Mouse (Mus musculus) limb, embryonic 15.5 days (tissue): ENCODE measurements around the gene Hapln2. TPM values are rescaled to one million over a fixed set of nuclear protein-coding genes. Genes with fewer than 3 reads are reported as not detected.

Experiments used
- ATAC-seq: fragments of 200-750 bp; cut with Nextera tagmentation; 2 replicates; pipeline ENCODE4 v1.8.0; 2017; ENCODE audit warnings: low read depth, moderate TSS enrichment; ENCODE audit not compliant: insufficient number of reproducible peaks, low FRiP score, low TSS enrichment
- H3K27ac ChIP-seq: fragments of 300-500 bp; sonication (generic); 2 replicates; pipeline ENCODE4 v1.5.1; 2015; ENCODE audit warnings: moderate library complexity, mild to moderate bottlenecking, inconsistent platforms
- H3K27me3 ChIP-seq: fragments of 300-500 bp; sonication (generic); 2 replicates; pipeline ENCODE4 v1.6.1; 2015; ENCODE audit warnings: inconsistent platforms
- H3K36me3 ChIP-seq: fragments of 300-500 bp; sonication (generic); 2 replicates; pipeline ENCODE4 v1.6.1; 2015; ENCODE audit warnings: inconsistent platforms
- H3K4me1 ChIP-seq: fragments of 300-500 bp; sonication (generic); 2 replicates; pipeline ENCODE4 v1.6.1; 2015; ENCODE audit warnings: inconsistent platforms
- H3K4me2 ChIP-seq: fragments of 300-500 bp; sonication (generic); 2 replicates; pipeline ENCODE4 v1.6.1; 2015; ENCODE audit warnings: mild to moderate bottlenecking, inconsistent platforms
- H3K4me3 ChIP-seq: fragments of 300-500 bp; sonication (generic); 2 replicates; pipeline ENCODE4 v1.5.1; 2015; ENCODE audit warnings: mild to moderate bottlenecking, inconsistent platforms
- H3K9ac ChIP-seq: fragments of 300-500 bp; sonication (generic); 2 replicates; pipeline ENCODE4 v1.6.1; 2015; ENCODE audit warnings: inconsistent platforms
- H3K9me3 ChIP-seq: fragments of 300-500 bp; sonication (generic); 2 replicates; pipeline ENCODE4 v1.6.1; 2016; ENCODE audit warnings: inconsistent platforms
- WGBS: fragments of 180-500 bp; shearing (Covaris S2); methylation state at CpG from one replicate; pipeline ENCODE4 v1.1.7; 2015; 5-methylcytosine and 5-hydroxymethylcytosine counted together
- polyA plus RNA-seq: library from polyadenylated mRNA; unstranded; fragments of >200 nt; fragmentation: Nextera tagmentation; extraction: Ambion mirVana; gene quantifications from 2 replicates; pipeline ENCODE4 v1.2.1, GENCODE M21; 2015

Hapln2 gene
- polyA plus RNA-seq, 1 experiment from 2014 or later, result not detected

DNA sequence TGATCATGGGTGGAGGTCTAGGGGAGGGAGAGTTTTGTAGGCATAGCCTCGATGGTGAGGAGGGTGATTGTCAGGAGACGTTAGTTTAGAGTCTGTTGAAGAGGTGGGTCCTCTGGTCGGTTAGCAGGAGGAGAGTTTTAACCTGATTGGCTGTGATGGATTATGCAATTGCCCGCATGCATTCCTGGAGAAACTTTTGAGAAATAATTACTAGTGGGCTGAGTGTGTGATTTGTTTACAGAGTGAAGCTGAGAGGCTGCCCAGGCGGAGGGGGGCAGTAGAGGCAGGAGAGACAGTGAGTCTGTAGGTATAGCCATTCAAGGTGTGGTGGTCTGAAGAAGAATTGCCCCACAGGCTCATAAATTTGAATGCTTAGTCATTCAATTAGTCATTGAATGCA, 6.1 kb upstream of the Hapln2 start:
- Histone ChIP-seq H3K9me3 (no peaks in the 10 kb centered on the region), H3K36me3 (no peaks in the 10 kb centered on the region), H3K27me3 (peaks cover 59% of the 10 kb centered on the region), H3K4me2 (no peak overlapping the region), H3K4me1 (no peaks in the 10 kb centered on the region), H3K9ac (no peak overlapping the region), H3K27ac (no peak overlapping the region), H3K4me3 (no peak overlapping the region)
- 50% methylated on average over 5 of the region's 5 CpGs for WGBS
- ATAC-seq, result no peak

DNA sequence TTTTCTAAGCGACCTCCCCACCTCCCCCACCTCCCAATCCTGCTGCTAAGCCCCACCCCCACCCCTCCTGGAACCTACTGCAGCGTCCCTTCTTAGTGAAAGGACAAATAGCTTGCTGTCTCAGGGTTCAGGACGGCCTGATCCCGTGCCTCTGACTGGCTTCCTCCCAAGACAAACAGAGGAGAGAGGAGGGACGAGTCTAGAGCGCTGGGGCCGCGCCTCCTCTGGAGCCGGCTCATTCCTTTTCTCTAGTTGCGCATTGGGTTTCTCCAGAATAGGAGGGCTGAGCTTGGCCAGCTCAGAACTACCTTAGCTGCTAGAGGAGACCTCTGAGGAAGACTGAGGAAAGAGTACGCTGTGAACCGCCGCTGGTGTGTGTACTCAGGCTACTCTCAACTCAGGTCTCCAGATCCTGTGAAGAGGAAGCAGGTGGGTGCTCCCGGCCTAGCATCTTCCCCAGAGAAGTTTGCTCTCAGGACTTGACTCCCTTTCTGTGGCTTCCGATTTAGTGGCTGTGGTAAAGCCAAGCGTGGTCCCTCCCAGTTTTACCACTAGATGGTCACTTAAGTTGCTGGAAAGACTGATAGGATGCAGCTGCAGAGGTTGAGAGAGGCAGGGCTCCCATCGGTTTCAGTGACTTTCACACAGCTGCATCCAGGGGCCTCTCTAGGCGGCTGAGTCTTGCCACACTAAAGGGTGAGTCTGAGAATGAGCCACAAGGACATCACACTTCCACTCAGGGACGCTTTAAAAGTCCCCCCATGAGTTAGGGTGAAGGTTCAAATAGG, 3.4 kb upstream of the Hapln2 start:
- H3K9ac ChIP-seq, result no peak overlapping the region
- H3K4me2 ChIP-seq, result no peak overlapping the region
- no peak for ATAC-seq
- H3K36me3 ChIP-seq, result no peaks in the 10 kb centered on the region
- no peaks in the 10 kb centered on the region for H3K4me1 ChIP-seq
- H3K9me3 ChIP-seq, result no peaks in the 10 kb centered on the region
- H3K27ac ChIP-seq, result no peak overlapping the region
- no peak overlapping the region for H3K4me3 ChIP-seq
- H3K27me3 ChIP-seq, result peaks cover 67% of the 10 kb centered on the region
- 17% methylated on average over 19 of the region's 19 CpGs for WGBS

DNA sequence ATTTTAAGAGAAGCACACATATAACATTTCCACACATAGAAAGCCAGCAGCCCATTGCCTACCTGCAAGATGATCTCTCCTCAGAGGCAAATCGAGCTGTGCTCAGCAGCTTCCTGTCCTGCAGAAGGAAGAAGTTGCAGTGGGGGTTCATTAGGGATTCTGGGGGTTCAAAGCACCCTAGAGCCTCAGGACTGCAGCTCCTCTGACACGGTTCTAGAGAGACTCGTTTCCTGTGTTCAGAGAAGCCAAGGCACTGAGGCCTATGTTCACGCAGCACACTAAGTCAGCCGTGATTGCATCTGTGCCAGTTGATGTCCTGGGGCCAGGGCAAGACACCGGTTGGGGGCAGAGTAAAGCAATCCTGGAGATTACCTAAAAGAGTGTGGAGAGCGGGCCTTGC, 560 bp downstream of the Hapln2 start:
- no peak overlapping the region for H3K4me2 ChIP-seq
- WGBS, result 56% methylated on average over 7 of the region's 7 CpGs
- no peak overlapping the region for H3K9ac ChIP-seq
- H3K36me3 ChIP-seq, result no peaks in the 10 kb centered on the region
- no peaks in the 10 kb centered on the region for H3K9me3 ChIP-seq
- ATAC-seq, result no peak
- peaks cover 82% of the 10 kb centered on the region for H3K27me3 ChIP-seq
- H3K27ac ChIP-seq, result no peak overlapping the region
- H3K4me1 ChIP-seq, result peaks cover 20% of the 10 kb centered on the region
- no peak overlapping the region for H3K4me3 ChIP-seq

DNA sequence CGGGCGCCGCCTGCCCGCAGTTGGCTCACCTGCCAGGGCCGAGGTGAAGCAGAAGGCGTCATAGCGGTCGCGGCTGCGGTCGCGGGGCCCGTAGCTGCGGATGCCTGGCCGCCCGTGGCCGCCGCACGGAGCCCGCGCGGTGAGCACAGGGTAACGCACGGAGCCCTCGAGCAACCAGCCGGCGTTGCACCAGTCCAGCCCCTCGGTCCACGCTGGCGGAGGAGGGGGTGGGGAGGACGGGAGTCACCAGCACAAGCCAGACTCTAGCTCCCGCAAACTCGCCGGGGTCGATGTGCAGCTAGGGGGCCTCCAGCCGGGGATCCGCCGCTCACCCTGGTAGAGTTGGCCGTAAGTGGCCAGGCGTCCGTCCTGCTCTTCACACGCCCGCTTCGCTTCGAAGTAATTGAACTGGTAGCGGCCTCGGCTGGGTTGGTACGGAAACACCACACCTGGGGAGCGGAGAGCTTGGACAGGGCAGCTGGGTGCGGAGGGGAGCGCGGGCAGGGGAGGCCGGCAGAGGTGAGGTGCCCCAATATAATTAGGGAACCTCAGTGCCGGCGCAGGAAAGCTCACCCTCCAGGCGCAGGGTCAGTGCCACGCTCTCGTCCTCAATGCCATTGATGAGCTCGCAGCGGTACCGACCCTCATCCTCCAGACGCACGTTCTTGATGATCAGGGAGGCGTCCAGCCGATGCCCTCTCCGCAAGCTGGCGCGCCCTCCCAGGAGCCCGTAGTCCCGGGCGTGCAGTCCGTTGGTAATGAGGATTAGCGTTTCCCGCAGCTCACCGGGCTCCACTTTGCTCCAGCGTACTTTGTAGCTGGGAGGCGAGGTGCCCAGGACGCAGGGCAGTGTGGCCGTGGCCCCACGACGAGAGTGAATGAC, 4.0 kb downstream of the Hapln2 start:
- H3K36me3 ChIP-seq, result no peaks in the 10 kb centered on the region
- H3K27ac ChIP-seq, result no peak overlapping the region
- H3K27me3 ChIP-seq, result peaks cover 79% of the 10 kb centered on the region
- 0 out of 2 replicates have a peak, but pooled peaks have one; percentile 50 for ATAC-seq
- WGBS, result under 1% methylated on average over 76 of the region's 81 CpGs
- H3K9me3 ChIP-seq, result no peaks in the 10 kb centered on the region
- H3K9ac ChIP-seq, result peak overlapping the region; percentile 21
- peaks cover 20% of the 10 kb centered on the region for H3K4me1 ChIP-seq
- H3K4me3 ChIP-seq, result peak overlapping the region; percentile 53
- H3K4me2 ChIP-seq, result peak overlapping the region; percentile 98

DNA sequence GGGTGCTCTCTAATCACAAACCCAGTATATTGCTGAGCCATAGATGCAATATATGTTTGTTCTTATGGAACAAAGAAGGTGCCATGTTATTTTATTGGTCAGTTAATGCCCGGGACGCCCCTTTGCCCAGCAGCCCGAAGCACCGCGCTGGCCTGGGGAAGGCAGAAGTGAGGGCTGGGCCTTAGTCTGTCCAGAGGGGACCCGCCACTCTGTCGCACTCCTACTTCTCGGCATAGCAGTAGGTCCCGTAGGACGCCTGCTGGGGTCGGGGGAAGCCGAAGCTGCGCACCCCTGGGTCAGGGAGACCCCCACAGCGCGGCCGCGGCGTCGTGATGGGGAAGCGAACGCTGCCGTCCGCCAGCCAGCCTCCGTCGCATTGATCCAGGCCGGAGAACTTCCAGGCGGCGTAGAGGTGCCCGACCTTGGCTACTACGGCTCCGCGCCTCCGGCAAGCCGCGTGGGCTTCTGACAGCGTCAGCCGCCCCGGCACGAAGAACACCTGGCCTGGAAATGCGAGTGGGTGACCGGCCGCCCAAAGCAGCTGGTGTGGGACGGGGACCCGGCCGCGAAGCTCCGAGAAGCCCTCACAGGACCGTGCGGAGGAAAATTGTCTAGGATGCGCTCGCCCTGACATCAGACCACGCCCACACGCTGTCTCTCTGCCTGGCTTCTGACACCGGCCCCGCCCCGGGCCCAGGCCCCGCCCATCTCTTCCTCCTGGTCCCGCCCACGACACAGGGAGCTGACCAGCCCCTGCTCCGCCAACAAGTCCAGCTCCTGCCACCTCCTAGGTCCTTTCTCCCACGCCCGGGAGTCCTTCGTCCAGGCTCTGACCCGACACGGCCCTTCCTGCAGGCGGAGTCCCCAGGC, 4.8 kb downstream of the Hapln2 start:
- Histone ChIP-seq H3K36me3 (no peaks in the 10 kb centered on the region), H3K27me3 (peaks cover 82% of the 10 kb centered on the region), H3K9ac (peak overlapping the region; percentile 21; the same call in 1 of the 2 replicates), H3K4me2 (peak overlapping the region; percentile 98), H3K9me3 (no peaks in the 10 kb centered on the region), H3K27ac (no peak overlapping the region), H3K4me1 (peaks cover 20% of the 10 kb centered on the region), H3K4me3 (peak overlapping the region; percentile 53)
- under 1% methylated on average over 66 of the region's 66 CpGs for WGBS
- peak; percentile 73; the same call in 1 of the 2 replicates for ATAC-seq

DNA sequence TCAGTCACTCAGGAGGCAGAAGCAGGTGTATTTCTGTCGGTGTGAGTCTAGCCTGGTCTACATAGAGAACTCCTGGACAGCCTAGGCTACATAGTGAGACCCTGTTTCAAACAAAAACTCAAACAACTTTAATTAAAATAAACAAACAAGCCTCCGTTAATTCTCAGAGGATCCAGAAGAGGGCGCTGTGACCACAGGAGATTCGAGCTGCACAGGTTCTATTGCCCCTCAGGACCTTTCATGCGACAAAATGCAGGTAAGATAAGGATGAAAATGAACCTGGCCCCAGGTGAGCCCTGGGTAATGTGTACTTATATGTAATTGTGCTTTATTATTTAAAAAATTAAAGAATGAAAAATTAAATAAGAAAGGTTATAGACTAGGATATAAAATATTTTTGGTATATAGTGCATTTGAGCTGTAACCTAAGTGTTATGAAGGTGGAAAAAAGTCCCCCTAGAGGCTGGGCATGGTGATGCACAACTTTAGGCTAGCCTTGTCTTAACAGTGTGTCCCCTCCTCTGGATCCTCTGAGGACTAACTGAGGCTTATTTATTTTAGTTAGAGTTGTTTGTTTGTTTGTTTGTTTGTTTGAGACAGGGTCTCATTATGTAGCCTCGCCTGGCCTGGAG, 16.6 kb downstream of the Hapln2 start:
- no peak overlapping the region for H3K4me3 ChIP-seq
- no peak for ATAC-seq
- no peaks in the 10 kb centered on the region for H3K4me1 ChIP-seq
- H3K36me3 ChIP-seq, result no peaks in the 10 kb centered on the region
- 10% methylated on average over 6 of the region's 6 CpGs for WGBS
- H3K27ac ChIP-seq, result no peak overlapping the region
- no peak overlapping the region for H3K4me2 ChIP-seq
- no peak overlapping the region for H3K9ac ChIP-seq
- H3K9me3 ChIP-seq, result no peaks in the 10 kb centered on the region
- peaks cover 24% of the 10 kb centered on the region for H3K27me3 ChIP-seq

DNA sequence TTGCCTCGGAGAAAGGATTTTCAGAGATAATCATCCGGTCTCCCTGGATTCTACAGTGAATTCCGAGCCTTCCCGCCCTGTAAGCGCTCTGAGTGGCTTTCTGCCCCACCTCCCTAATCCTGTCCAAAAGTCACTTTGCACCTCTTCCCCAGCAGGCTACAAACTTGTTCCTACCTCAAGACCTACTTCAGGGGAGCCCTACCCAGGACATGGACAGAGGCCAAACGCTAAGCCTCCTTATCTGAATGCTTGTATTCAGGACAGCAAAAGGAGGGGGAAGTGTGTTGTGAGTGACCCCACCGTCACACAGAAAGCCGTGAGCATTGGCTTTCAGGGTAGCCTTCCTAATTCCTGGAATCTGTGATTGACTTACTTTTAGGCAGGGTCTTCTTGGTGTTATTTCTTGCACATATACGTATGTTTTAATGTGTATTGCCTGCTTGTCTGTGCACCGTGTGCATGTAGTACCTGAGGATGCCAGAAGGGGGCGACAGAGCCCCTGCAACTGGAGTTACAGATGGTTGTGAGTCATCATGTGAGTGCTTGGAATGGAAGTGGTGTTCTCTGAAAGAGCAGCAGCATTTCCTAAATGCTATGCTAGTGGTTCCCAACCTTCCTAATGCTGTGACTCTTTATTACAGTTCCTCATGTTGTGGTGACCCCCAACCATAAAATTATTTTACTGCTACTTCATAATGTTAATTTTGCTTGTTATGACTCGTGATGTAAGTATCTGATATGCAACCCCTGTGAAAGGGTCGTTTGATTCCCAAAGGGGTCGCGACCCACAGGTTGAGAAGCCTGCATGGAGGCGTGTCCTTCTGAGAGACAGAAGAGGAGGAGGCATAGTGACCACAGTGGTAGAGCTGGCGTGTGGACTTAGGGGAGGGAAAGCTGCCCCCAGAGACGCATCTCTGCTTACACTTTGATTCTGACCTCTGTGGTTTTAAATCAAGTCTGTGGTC, 21.3 kb downstream of the Hapln2 start:
- no peak overlapping the region for H3K4me3 ChIP-seq
- 75% methylated on average over 18 of the region's 18 CpGs for WGBS
- H3K27me3 ChIP-seq, result peaks cover 63% of the 10 kb centered on the region
- no peak overlapping the region for H3K9ac ChIP-seq
- ATAC-seq, result no peak
- H3K27ac ChIP-seq, result no peak overlapping the region
- H3K4me2 ChIP-seq, result no peak overlapping the region
- no peaks in the 10 kb centered on the region for H3K9me3 ChIP-seq
- H3K36me3 ChIP-seq, result no peaks in the 10 kb centered on the region
- peaks cover 7% of the 10 kb centered on the region for H3K4me1 ChIP-seq

DNA sequence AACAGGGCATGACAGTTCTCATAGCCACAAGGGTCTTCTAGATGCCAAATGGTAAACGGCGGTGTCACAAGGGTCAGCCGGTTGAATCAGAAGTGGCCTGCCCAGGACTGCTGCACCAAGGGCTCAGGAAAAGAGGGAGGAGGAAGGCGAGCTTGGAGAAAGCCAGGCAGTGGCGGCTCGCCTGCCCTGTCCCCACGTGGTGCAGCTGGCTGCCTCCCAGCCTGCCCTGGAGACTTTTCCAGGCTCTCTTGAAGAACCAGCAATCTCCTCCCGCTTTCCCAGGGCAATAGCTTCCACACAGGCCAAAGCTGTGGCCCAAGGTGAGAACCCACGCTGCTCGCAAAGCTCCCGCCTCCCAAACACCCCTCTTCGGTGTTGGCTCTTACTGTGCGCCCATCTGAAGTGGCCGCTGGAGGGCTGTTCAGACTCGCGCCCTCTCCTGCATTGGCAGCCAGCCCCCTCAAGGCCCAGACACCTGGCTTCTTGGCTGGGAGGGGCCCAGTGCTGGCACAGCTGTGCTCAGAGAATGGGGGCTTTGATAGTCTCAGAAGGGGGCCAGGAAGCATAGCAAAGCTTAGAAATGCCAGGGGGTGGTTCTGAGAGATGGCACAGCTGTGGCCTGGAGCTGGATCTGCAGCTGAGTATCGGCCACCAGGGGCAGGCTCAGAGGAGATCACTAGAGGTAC, 24.9 kb downstream of the Hapln2 start:
- Histone ChIP-seq H3K9me3 (no peaks in the 10 kb centered on the region), H3K4me2 (no peak overlapping the region), H3K4me1 (peaks cover 25% of the 10 kb centered on the region), H3K9ac (no peak overlapping the region), H3K4me3 (no peak overlapping the region), H3K27me3 (peaks cover 90% of the 10 kb centered on the region), H3K36me3 (no peaks in the 10 kb centered on the region), H3K27ac (no peak overlapping the region)
- peak; percentile 56; the same call in 1 of the 2 replicates for ATAC-seq
- WGBS, result 2% methylated on average over 17 of the region's 17 CpGs

DNA sequence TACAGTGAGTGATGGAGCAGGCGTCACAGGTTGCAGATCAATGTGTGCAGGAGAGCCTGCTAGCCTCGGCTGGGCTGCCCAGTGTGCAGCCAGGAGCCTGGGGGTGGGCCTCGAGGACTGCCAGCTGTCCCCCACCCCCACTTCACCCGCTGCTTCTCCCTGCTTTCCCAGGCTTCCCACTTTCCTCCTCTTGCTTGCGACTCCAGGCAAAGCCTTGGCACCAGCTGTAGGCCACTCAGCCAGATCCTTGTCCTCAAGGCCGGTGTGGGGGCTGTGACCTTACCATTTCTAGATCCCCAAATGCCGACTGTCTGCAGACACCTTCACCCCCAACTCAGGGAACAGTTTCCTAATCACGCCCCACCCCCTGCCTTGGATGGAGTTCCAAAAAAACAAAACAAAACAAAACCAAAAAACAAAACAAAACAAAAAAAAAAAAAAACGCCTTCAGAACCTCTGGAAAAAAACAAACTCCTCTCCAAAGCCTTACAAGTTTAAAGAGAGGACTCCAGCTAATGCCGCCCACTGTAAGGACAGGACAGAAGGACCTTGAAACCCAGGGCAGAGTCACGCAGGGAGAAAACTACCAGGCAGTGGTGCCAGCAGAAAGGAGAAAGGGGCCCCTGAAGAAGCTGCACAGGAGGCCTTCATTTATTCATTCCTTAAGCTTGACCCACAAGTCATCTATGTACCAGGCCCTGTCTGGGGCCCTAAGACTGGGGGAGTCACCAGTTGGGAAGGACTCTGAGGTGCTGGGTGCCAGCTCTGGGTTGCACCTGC, 26.4 kb downstream of the Hapln2 start:
- WGBS, result 13% methylated on average over 11 of the region's 11 CpGs
- Histone ChIP-seq H3K4me3 (0 out of 2 replicates have a peak overlapping the region, but pooled peaks have one; percentile 41), H3K27me3 (peaks cover 99% of the 10 kb centered on the region), H3K27ac (no peak overlapping the region), H3K9me3 (no peaks in the 10 kb centered on the region), H3K36me3 (no peaks in the 10 kb centered on the region), H3K4me1 (peaks cover 36% of the 10 kb centered on the region), H3K4me2 (peak overlapping the region; percentile 78), H3K9ac (no peak overlapping the region)
- ATAC-seq, result no peak
